Mouse (Mus musculus) stomach, postnatal 0 days (tissue): Measurements from ENCODE around the gene Serpinb12.

Experiments used
- CTCF ChIP-seq: IDR thresholded peaks from 2 replicates; pipeline ENCODE4 v1.5.1; 2016; ENCODE audit warnings: antibody characterized with exemption, low read depth, mild to moderate bottlenecking, moderate library complexity
- EP300 ChIP-seq: optimal IDR thresholded peaks from 2 replicates; pipeline ENCODE3; 2016; ENCODE audit warnings: antibody characterized with exemption

- TF ChIP-seq CTCF: no peak
- TF ChIP-seq EP300: no peak
Measured at GRCm38 (mm10) chr1:106934265-106934664, at the start of gene Serpinb12.
